Mouse (Mus musculus) bone marrow macrophage, adult 2 months (primary cell): Measurements from ENCODE around the gene Cnksr3.

Source experiments
- CTCF ChIP-seq: IDR thresholded peaks from 2 replicates; pipeline ENCODE4 v1.5.1; 2012; ENCODE audit warnings: low read depth, mild to moderate bottlenecking, low read length, moderate library complexity
- POLR2A ChIP-seq: IDR thresholded peaks from 2 replicates; pipeline ENCODE4 v1.6.1; 2012; ENCODE audit warnings: mild to moderate bottlenecking, low read depth, low read length, borderline replicate concordance

DNA sequence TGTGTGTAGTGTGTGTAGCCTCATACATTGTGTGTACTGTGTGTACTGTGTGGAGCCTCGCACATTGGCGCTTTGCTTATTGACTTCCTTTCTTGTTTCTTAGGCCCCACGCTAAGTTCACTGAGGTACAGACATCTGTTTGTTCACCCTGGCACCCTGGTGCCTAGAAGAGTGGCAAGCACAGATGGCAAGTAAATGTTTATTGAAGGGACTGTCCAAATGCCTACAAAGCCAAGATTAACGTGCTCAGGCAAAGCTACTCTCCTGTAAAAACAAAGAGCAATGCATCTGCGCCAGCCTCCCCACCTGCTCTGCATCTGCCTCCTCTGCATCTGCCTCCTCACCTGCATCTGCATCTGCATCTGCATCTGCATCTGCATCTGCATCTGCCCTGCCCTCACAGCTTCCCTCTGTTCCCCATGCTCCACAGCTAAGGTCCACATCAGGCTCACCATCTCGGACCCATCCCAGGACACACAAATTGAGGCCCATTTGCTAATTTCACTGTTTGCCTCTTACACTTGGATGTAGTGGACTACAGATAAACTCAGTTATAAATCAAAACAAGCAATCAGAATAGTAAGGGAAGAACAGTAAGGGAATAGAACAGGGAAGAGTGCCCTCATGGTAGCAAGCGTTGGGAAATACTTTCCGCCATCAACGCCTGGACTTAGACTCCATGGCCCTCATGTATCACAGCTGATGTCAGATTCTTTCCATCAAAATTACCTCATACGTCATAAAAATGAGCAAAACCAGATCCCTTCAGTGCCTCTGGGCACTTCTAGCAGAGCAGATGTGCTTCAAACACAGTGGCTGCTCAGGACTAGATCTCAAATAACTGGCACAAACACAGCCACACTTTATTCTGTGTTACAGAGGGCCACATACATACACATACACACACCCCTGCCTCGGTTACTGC, 62.1 kb downstream of the Cnksr3 start:
- TF ChIP-seq CTCF (no peak), POLR2A (no peak)
